ENCODE assay signal across 11 mouse cellular contexts in the genomic region with DNA sequence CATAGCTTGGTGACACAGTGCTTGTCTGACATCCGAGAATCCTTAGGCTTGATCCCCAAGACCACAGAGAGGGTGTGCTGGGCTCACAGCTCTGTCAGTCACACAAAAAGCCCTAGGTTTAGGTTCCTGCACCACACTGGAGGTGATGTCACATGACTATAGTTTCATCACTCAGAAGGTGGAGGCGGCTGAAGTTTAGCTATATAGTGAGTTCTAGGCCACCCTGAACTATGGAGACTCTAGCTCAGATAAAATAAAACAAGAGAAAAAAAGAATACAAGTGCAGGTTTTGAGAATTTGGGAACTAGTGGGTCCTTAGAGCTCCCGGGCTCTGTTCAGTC. TPM values are rescaled to one million over a fixed set of nuclear protein-coding genes. Genes with fewer than 3 reads are reported as not detected.
A peak's percentile ranks its signal among the peaks of the same experiment; 100 is the strongest.
DNase-seq lines count a peak whose midpoint lies in the region; ATAC-seq and TF ChIP-seq lines count a peak whose summit lies in the region.
"Had no signal": no experiment of that assay in that cellular context is flagged by ENCODE, and none has a peak within 500 bp of the region (broad histone marks: within the 10 kb centered on the region; RNA-seq: fewer than 3 reads in every experiment).

No protein-coding gene starts in this region.

- intact Hi-C loops in heart, adult 2 months (cut with DNase I) = no loop called here
- intact Hi-C loops in heart, postnatal 25 days (cut with DNase I) = no loop called here

- no peak overlapping the region for H3K4me2 ChIP-seq in limb, embryonic 13.5 days (replicated peaks)
- H3K4me2 ChIP-seq: midbrain, embryonic 11.5 days had no signal

- TF ChIP-seq EP300 in heart, adult 2 months (IDR thresholded peaks at IDR 0.05; ENCODE audit: insufficient read depth, low read depth, low read length) = no peak

- H3K4me1 ChIP-seq in heart, adult 2 months (ENCODE audit: control insufficient read depth, insufficient read depth, low read length) = peaks cover 32% of the 10 kb centered on the region
- peaks cover 15% of the 10 kb centered on the region for H3K4me1 ChIP-seq in limb, embryonic 13.5 days
- H3K4me1 ChIP-seq in limb, embryonic 10.5 days = peaks cover 21% of the 10 kb centered on the region

- DNase-seq in heart, adult 2 months = no peak
- DNase-seq in heart, postnatal 25 days (ENCODE audit: low spot score) = no peak
- DNase-seq in limb, embryonic 10.5 days (ENCODE audit: low spot score) = no peak
- DNase-seq in cerebellum, postnatal 14 days = no peak
- no peak for DNase-seq in right cerebral cortex, postnatal 36 days (ENCODE audit: low spot score in 2 of 2)
- DNase-seq: embryo, embryonic 11 days; thymus, postnatal 4 days had no signal

- peak overlapping the region; percentile 95 for H3K27ac ChIP-seq in heart, adult 2 months
- peak overlapping the region; percentile 29; the same call in 1 of the 2 replicates for H3K27ac ChIP-seq in limb, embryonic 13.5 days
- H3K27ac ChIP-seq in limb, embryonic 10.5 days = no peak overlapping the region

- no peak overlapping the region for H3K4me3 ChIP-seq in heart, adult 2 months
- H3K4me3 ChIP-seq in limb, embryonic 13.5 days = no peak overlapping the region
- no peak overlapping the region for H3K4me3 ChIP-seq in limb, embryonic 10.5 days

- H3K79me2 ChIP-seq in heart, adult 2 months (replicated peaks; ENCODE audit: control insufficient read depth, insufficient read depth, low read length) = no peaks in the 10 kb centered on the region

- no peak for ATAC-seq in limb, embryonic 13.5 days (ENCODE audit: low FRiP score, low read depth)
- peak; percentile 12 for ATAC-seq in granulocyte monocyte progenitor cell, adult 5-6 weeks (replicated peaks; ENCODE audit: poor library complexity, severe bottlenecking)
- peak; percentile 27 for ATAC-seq in neutrophil, adult 5-6 weeks (ENCODE audit: extremely low read depth, insufficient number of reproducible peaks, low FRiP score, poor library complexity, severe bottlenecking)

- H3K36me3 ChIP-seq in heart, adult 2 months (ENCODE audit: control insufficient read depth, insufficient read depth, low read length) = peaks cover 4% of the 10 kb centered on the region
- no peaks in the 10 kb centered on the region for H3K36me3 ChIP-seq in limb, embryonic 13.5 days
- no peaks in the 10 kb centered on the region for H3K36me3 ChIP-seq in limb, embryonic 10.5 days

- TF ChIP-seq POLR2A in heart, adult 2 months (IDR thresholded peaks at IDR 0.05; ENCODE audit: insufficient read depth, low read depth, low read length) = no peak

- no peak for TF ChIP-seq CTCF in heart, adult 2 months (IDR thresholded peaks at IDR 0.05)

- 71% methylated on average over 3 of the region's 3 CpGs for WGBS in heart, adult 2 months
- 88% methylated on average over 3 of the region's 3 CpGs for WGBS in limb, embryonic 13.5 days
- 89% methylated on average over 3 of the region's 3 CpGs for WGBS in limb, embryonic 10.5 days

- H3K27me3 ChIP-seq in heart, adult 2 months (ENCODE audit: control insufficient read depth, insufficient read depth, low read length) = no peaks in the 10 kb centered on the region
- no peaks in the 10 kb centered on the region for H3K27me3 ChIP-seq in limb, embryonic 13.5 days
- H3K27me3 ChIP-seq in limb, embryonic 10.5 days (ENCODE audit: low read depth, poor library complexity, severe bottlenecking) = no peaks in the 10 kb centered on the region

- no peaks in the 10 kb centered on the region for H3K9me3 ChIP-seq in limb, embryonic 13.5 days
- no peaks in the 10 kb centered on the region for H3K9me3 ChIP-seq in limb, embryonic 10.5 days (replicated peaks)

- H3K9ac ChIP-seq in heart, adult 2 months (ENCODE audit: low read depth, low read length) = peak overlapping the region; percentile 49; the same call in 1 of the 2 replicates
- H3K9ac ChIP-seq in limb, embryonic 13.5 days = no peak overlapping the region

RNA-seq across cellular contexts. Expression of a gene that starts 7.6 kb away (rescaled TPM):
- total RNA-seq in heart, adult 2 months (2021) = 100 to 1,000 TPM; 134 to 139 TPM
- polyA plus RNA-seq in heart, adult 2 months (2012; rRNA removed) = 39.1 and 64.4 TPM in 2 replicates
- total RNA-seq in heart, postnatal 25 days (2021) = 100 to 1,000 TPM; 128 to 152 TPM
- 42.3 and 43.4 TPM in 2 replicates for polyA plus RNA-seq in limb, embryonic 13.5 days (2015; fragmentation: Nextera tagmentation; extraction: Ambion mirVana)
- polyA plus RNA-seq in limb, embryonic 10.5 days (2016; fragmentation: Nextera tagmentation; extraction: Ambion mirVana) = 49.7 and 52.1 TPM in 2 replicates
- total RNA-seq in granulocyte monocyte progenitor cell, adult 5-6 weeks (2014; fragmentation: Nextera tagmentation) = 88.5 and 94.4 TPM in 2 replicates
- 123 and 124 TPM in 2 replicates for total RNA-seq in granulocyte monocyte progenitor cell, adult 5-6 weeks (2017)
- 1,463 and 1,559 TPM in 2 replicates for total RNA-seq in neutrophil, adult 5-6 weeks (2017)

RNA-seq across cellular contexts. Expression of a gene that starts 26.2 kb away (rescaled TPM):
- total RNA-seq in heart, adult 2 months (2021) = 10 to 100 TPM; 71.5 to 77.7 TPM
- polyA plus RNA-seq in heart, adult 2 months (2012; rRNA removed) = 17.4 and 28.3 TPM in 2 replicates
- total RNA-seq in heart, postnatal 25 days (2021) = 10 to 100 TPM; 67.4 to 72.2 TPM
- polyA plus RNA-seq in limb, embryonic 13.5 days (2015; fragmentation: Nextera tagmentation; extraction: Ambion mirVana) = 86.8 and 91.5 TPM in 2 replicates
- 74.6 and 88.2 TPM in 2 replicates for polyA plus RNA-seq in limb, embryonic 10.5 days (2016; fragmentation: Nextera tagmentation; extraction: Ambion mirVana)
- 44.2 and 44.3 TPM in 2 replicates for total RNA-seq in granulocyte monocyte progenitor cell, adult 5-6 weeks (2014; fragmentation: Nextera tagmentation)
- 47.7 and 63.0 TPM in 2 replicates for total RNA-seq in granulocyte monocyte progenitor cell, adult 5-6 weeks (2017)
- 148 and 157 TPM in 2 replicates for total RNA-seq in neutrophil, adult 5-6 weeks (2017)

RNA-seq across cellular contexts. Expression of a gene that starts 36.7 kb away (rescaled TPM):
- 10 to 100 TPM; 39.2 to 51.4 TPM for total RNA-seq in heart, adult 2 months (2021)
- polyA plus RNA-seq in heart, adult 2 months (2012; rRNA removed) = 36.2 and 46.2 TPM in 2 replicates
- 10 to 100 TPM; 52.6 to 64.6 TPM for total RNA-seq in heart, postnatal 25 days (2021)
- polyA plus RNA-seq in limb, embryonic 13.5 days (2015; fragmentation: Nextera tagmentation; extraction: Ambion mirVana) = 2.7 and 4.1 TPM in 2 replicates
- polyA plus RNA-seq in limb, embryonic 10.5 days (2016; fragmentation: Nextera tagmentation; extraction: Ambion mirVana) = 0.63 and 0.77 TPM in 2 replicates
- total RNA-seq in granulocyte monocyte progenitor cell, adult 5-6 weeks (2014; fragmentation: Nextera tagmentation) = 0.23 and 1.4 TPM in 2 replicates
- total RNA-seq in granulocyte monocyte progenitor cell, adult 5-6 weeks (2017) = 0.17 TPM in 1 of 2 replicates, not detected in the other
- total RNA-seq in neutrophil, adult 5-6 weeks (2017) = 0.47 and 0.74 TPM in 2 replicates

Comparison
In these comparisons a context has a peak if more than half of its experiments do, and no peak if none do; other contexts are left out.
1. RNA of a gene that starts 36.7 kb away (total RNA-seq): 52.6 to 64.6 TPM in heart, postnatal 25 days and 39.2 to 51.4 TPM in heart, adult 2 months; 0.17 to 1.4 TPM in granulocyte monocyte progenitor cell, adult 5-6 weeks and 0.47 to 0.74 TPM in neutrophil, adult 5-6 weeks; every median in the first group is over 10 times any median in the second.